Mouse (Mus musculus) testis, adult 2 months (tissue): ENCODE measurements around the gene Psmd3.
"Not testable (repeated sequence)": the region's sequence is repeated elsewhere in the genome, so short reads cannot be mapped to it uniquely, and the experiment has no call there.

Experiments used
- CTCF ChIP-seq: fragments of 200-500 bp; IDR thresholded peaks from 2 replicates; pipeline ENCODE4 v1.5.1; 2012; ENCODE audit warnings: low read depth, mild to moderate bottlenecking, inconsistent platforms, low read length, moderate library complexity; ENCODE audit not compliant: control insufficient read depth, insufficient read depth, insufficient replicate concordance
- POLR2A ChIP-seq: fragments of 200-500 bp; IDR thresholded peaks from 2 replicates; pipeline ENCODE4 v1.6.1; 2012; ENCODE audit warnings: low read depth, mild to moderate bottlenecking, inconsistent platforms, low read length, moderate library complexity; ENCODE audit not compliant: control insufficient read depth

DNA sequence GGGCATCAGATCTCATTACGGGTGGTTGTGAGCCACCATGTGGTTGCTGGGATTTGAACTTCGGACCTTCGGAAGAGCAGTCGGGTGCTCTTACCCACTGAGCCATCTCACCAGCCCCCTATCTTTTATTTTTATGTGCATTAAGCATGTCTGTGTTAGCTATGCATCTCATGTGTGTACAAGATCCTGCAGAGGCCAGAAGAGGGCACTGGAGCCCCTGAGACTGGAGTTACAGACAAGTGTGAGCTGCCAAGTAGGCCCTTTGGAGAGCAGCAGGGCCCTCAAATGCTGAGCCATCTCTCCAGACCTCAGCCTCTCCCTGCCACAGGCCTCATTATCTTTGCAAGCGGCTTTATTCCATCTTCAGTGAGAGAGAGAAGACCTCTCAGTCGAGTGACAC, 29.7 kb downstream of the Psmd3 start:
- TF ChIP-seq POLR2A, CTCF: not testable (repeated sequence)
